Mouse (Mus musculus) neural tube, embryonic 13.5 days (tissue): ENCODE measurements around the gene Lsp1. TPM values are rescaled to one million over a fixed set of nuclear protein-coding genes. Genes with fewer than 3 reads are reported as not detected.

ENCODE experiments used
- ATAC-seq: fragments of 200-750 bp; cut with Nextera tagmentation; 2 replicates; pipeline ENCODE4 v1.8.0; 2017; ENCODE audit warnings: low read depth, mild to moderate bottlenecking, moderate TSS enrichment, moderate library complexity
- H3K27ac ChIP-seq: fragments of 300-500 bp; sonication (generic); replicated peaks from 2 replicates; pipeline ENCODE4 v1.5.1; 2015; ENCODE audit warnings: moderate library complexity, mild to moderate bottlenecking, inconsistent platforms
- H3K27me3 ChIP-seq: fragments of 300-500 bp; sonication (generic); 2 replicates; pipeline ENCODE4 v1.6.1; 2015; ENCODE audit warnings: mild to moderate bottlenecking, inconsistent platforms
- H3K36me3 ChIP-seq: fragments of 300-500 bp; sonication (generic); 2 replicates; pipeline ENCODE4 v1.6.1; 2015; ENCODE audit warnings: mild to moderate bottlenecking, inconsistent platforms
- H3K4me1 ChIP-seq: fragments of 300-500 bp; sonication (generic); replicated peaks from 2 replicates; pipeline ENCODE4 v1.6.1; 2015; ENCODE audit warnings: inconsistent platforms
- H3K4me2 ChIP-seq: fragments of 300-500 bp; sonication (generic); 2 replicates; pipeline ENCODE4 v1.6.1; 2015; ENCODE audit warnings: inconsistent platforms, mild to moderate bottlenecking, moderate library complexity
- H3K4me3 ChIP-seq: fragments of 300-500 bp; sonication (generic); 2 replicates; pipeline ENCODE4 v1.5.1; 2015; ENCODE audit warnings: mild to moderate bottlenecking, inconsistent platforms
- H3K9ac ChIP-seq: fragments of 300-500 bp; sonication (generic); 2 replicates; pipeline ENCODE4 v1.6.1; 2015; ENCODE audit warnings: moderate library complexity, mild to moderate bottlenecking, inconsistent platforms
- H3K9me3 ChIP-seq: fragments of 300-500 bp; sonication (generic); 2 replicates; pipeline ENCODE4 v1.6.1; 2016; ENCODE audit warnings: inconsistent platforms
- WGBS: fragments of 180-500 bp; shearing (Covaris S2); methylation state at CpG from one replicate; pipeline ENCODE4 v1.1.7; 2015; 5-methylcytosine and 5-hydroxymethylcytosine counted together
- polyA plus RNA-seq: library from polyadenylated mRNA; unstranded; fragments of >200 nt; fragmentation: Nextera tagmentation; extraction: Ambion mirVana; gene quantifications from 2 replicates; pipeline ENCODE4 v1.2.1, GENCODE M21; 2015

Lsp1 gene
- polyA plus RNA-seq, 1 experiment from 2014 or later, result 9.3 TPM

GRCm38 (mm10) chr7:142533059-142533855 lies 72.6 kb downstream of the Lsp1 start:
- Histone ChIP-seq H3K9ac (peak overlapping the region; percentile 85), H3K4me2 (peak overlapping the region; percentile 75), H3K9me3 (no peaks in the 10 kb centered on the region), H3K36me3 (peaks cover 7% of the 10 kb centered on the region; the same call in 1 of the 2 replicates), H3K4me1 (peaks cover 27% of the 10 kb centered on the region), H3K27ac (peak overlapping the region; percentile 80), H3K4me3 (peak overlapping the region; percentile 77), H3K27me3 (peaks cover 6% of the 10 kb centered on the region; the same call in 1 of the 2 replicates)
- under 1% methylated on average over 42 of the region's 44 CpGs for WGBS
- ATAC-seq, result peak; percentile 84

- 83% methylated on average over 4 of the region's 4 CpGs for WGBS
- H3K4me3 ChIP-seq, result no peak overlapping the region
- H3K4me2 ChIP-seq, result no peak overlapping the region
- H3K27me3 ChIP-seq, result no peaks in the 10 kb centered on the region
- H3K27ac ChIP-seq, result no peak overlapping the region
- peaks cover 44% of the 10 kb centered on the region for H3K4me1 ChIP-seq
- no peak overlapping the region for H3K9ac ChIP-seq
- peaks cover 7% of the 10 kb centered on the region; the same call in 1 of the 2 replicates for H3K36me3 ChIP-seq
- H3K9me3 ChIP-seq, result no peaks in the 10 kb centered on the region
- no peak for ATAC-seq
Measured at GRCm38 (mm10) chr7:142535116-142535515, 74.5 kb downstream of the Lsp1 start.

GRCm38 (mm10) chr7:142535832-142536231 lies 75.2 kb downstream of the Lsp1 start:
- Histone ChIP-seq H3K36me3 (peaks cover 10% of the 10 kb centered on the region; the same call in 1 of the 2 replicates), H3K4me2 (no peak overlapping the region), H3K9ac (no peak overlapping the region), H3K27me3 (no peaks in the 10 kb centered on the region), H3K9me3 (no peaks in the 10 kb centered on the region), H3K4me1 (peaks cover 46% of the 10 kb centered on the region), H3K4me3 (no peak overlapping the region), H3K27ac (no peak overlapping the region)
- WGBS, result 96% methylated on average over 5 of the region's 5 CpGs
- ATAC-seq, result no peak

- no peak overlapping the region for H3K4me3 ChIP-seq
- no peaks in the 10 kb centered on the region for H3K27me3 ChIP-seq
- H3K9me3 ChIP-seq, result no peaks in the 10 kb centered on the region
- H3K36me3 ChIP-seq, result peaks cover 18% of the 10 kb centered on the region; the same call in 1 of the 2 replicates
- 77% methylated on average over 5 of the region's 5 CpGs for WGBS
- H3K9ac ChIP-seq, result no peak overlapping the region
- H3K4me2 ChIP-seq, result no peak overlapping the region
- H3K27ac ChIP-seq, result peak overlapping the region; percentile 74; the same call in 1 of the 2 replicates
- no peak for ATAC-seq
- peaks cover 46% of the 10 kb centered on the region for H3K4me1 ChIP-seq
Measured at GRCm38 (mm10) chr7:142537181-142537580, 76.6 kb downstream of the Lsp1 start.

GRCm38 (mm10) chr7:142537879-142538278 lies 77.3 kb downstream of the Lsp1 start:
- Histone ChIP-seq H3K9me3 (no peaks in the 10 kb centered on the region), H3K27me3 (no peaks in the 10 kb centered on the region), H3K27ac (peak overlapping the region; percentile 79), H3K4me2 (no peak overlapping the region), H3K36me3 (peaks cover 18% of the 10 kb centered on the region; the same call in 1 of the 2 replicates), H3K4me3 (no peak overlapping the region), H3K4me1 (peaks cover 48% of the 10 kb centered on the region), H3K9ac (0 out of 2 replicates have a peak overlapping the region, but pooled peaks have one; percentile 43)
- 3% methylated on average over 6 of the region's 6 CpGs for WGBS
- 0 out of 2 replicates have a peak, but pooled peaks have one; percentile 41 for ATAC-seq

GRCm38 (mm10) chr7:142538291-142538690 lies 77.7 kb downstream of the Lsp1 start:
- ATAC-seq, result 0 out of 2 replicates have a peak, but pooled peaks have one; percentile 12
- H3K4me1 ChIP-seq, result peaks cover 52% of the 10 kb centered on the region
- peak overlapping the region; percentile 43; the same call in 1 of the 2 replicates for H3K9ac ChIP-seq
- H3K9me3 ChIP-seq, result no peaks in the 10 kb centered on the region
- H3K36me3 ChIP-seq, result peaks cover 18% of the 10 kb centered on the region; the same call in 1 of the 2 replicates
- no peak overlapping the region for H3K4me2 ChIP-seq
- H3K27me3 ChIP-seq, result no peaks in the 10 kb centered on the region
- peak overlapping the region; percentile 79 for H3K27ac ChIP-seq
- no peak overlapping the region for H3K4me3 ChIP-seq
- 16% methylated on average over 4 of the region's 4 CpGs for WGBS

- Histone ChIP-seq H3K9ac (peak overlapping the region; percentile 43; the same call in 1 of the 2 replicates), H3K4me3 (no peak overlapping the region), H3K36me3 (peaks cover 18% of the 10 kb centered on the region; the same call in 1 of the 2 replicates), H3K27me3 (no peaks in the 10 kb centered on the region), H3K4me2 (no peak overlapping the region), H3K9me3 (no peaks in the 10 kb centered on the region), H3K4me1 (peaks cover 52% of the 10 kb centered on the region), H3K27ac (peak overlapping the region; percentile 79)
- 26% methylated on average over 6 of the region's 6 CpGs for WGBS
- no peak for ATAC-seq
Measured at GRCm38 (mm10) chr7:142538766-142539165, 78.2 kb downstream of the Lsp1 start.

GRCm38 (mm10) chr7:142539828-142540227 lies 79.2 kb downstream of the Lsp1 start:
- H3K27me3 ChIP-seq, result no peaks in the 10 kb centered on the region
- H3K4me2 ChIP-seq, result no peak overlapping the region
- peaks cover 19% of the 10 kb centered on the region; the same call in 1 of the 2 replicates for H3K36me3 ChIP-seq
- peaks cover 47% of the 10 kb centered on the region for H3K4me1 ChIP-seq
- no peak overlapping the region for H3K9ac ChIP-seq
- no peak for ATAC-seq
- H3K27ac ChIP-seq, result no peak overlapping the region; the same call in 1 of the 2 replicates
- 40% methylated on average over 8 of the region's 8 CpGs for WGBS
- H3K4me3 ChIP-seq, result no peak overlapping the region
- no peaks in the 10 kb centered on the region for H3K9me3 ChIP-seq

GRCm38 (mm10) chr7:142542771-142543303 lies 82.2 kb downstream of the Lsp1 start:
- 9% methylated on average over 11 of the region's 11 CpGs for WGBS
- no peak overlapping the region for H3K4me3 ChIP-seq
- H3K9me3 ChIP-seq, result no peaks in the 10 kb centered on the region
- no peaks in the 10 kb centered on the region for H3K27me3 ChIP-seq
- peak; percentile 72 for ATAC-seq
- H3K9ac ChIP-seq, result peak overlapping the region; percentile 52; the same call in 1 of the 2 replicates
- no peak overlapping the region for H3K4me2 ChIP-seq
- peaks cover 14% of the 10 kb centered on the region; the same call in 1 of the 2 replicates for H3K36me3 ChIP-seq
- peak overlapping the region; percentile 42 for H3K27ac ChIP-seq
- H3K4me1 ChIP-seq, result peaks cover 45% of the 10 kb centered on the region

Other genes with a start within 250 kb of the Lsp1 start
- gene Gm7579, start 248.9 kb upstream of the Lsp1 start, polyA plus RNA-seq, result not detected in 2 replicates
- not detected in 2 replicates for gene Krtap5-5, start 230.8 kb upstream of the Lsp1 start, polyA plus RNA-seq
- not detected in 2 replicates for gene Gm40460, start 219.7 kb upstream of the Lsp1 start, polyA plus RNA-seq
- gene Gm2431, start 202.5 kb upstream of the Lsp1 start, polyA plus RNA-seq, result not detected in 2 replicates
- not detected in 2 replicates for gene Gm4559, start 186.4 kb upstream of the Lsp1 start, polyA plus RNA-seq
- not detected in 2 replicates for gene Krtap5-1, start 163.7 kb upstream of the Lsp1 start, polyA plus RNA-seq
- not detected in 2 replicates for gene Krtap5-4, start 157.3 kb upstream of the Lsp1 start, polyA plus RNA-seq
- gene Ifitm10, start 87.1 kb upstream of the Lsp1 start, polyA plus RNA-seq, result 2.5 and 3.0 TPM in 2 replicates
- gene Gm49369, start 78.1 kb upstream of the Lsp1 start, polyA plus RNA-seq, result 1.9 TPM in 1 of 2 replicates, not detected in the other
- 282 and 288 TPM in 2 replicates for gene Ctsd, start 72.8 kb upstream of the Lsp1 start, polyA plus RNA-seq
- gene Syt8, start 26.0 kb upstream of the Lsp1 start, polyA plus RNA-seq, result 0.39 TPM in 1 of 2 replicates, not detected in the other
- gene Tnni2, start 19.0 kb upstream of the Lsp1 start, polyA plus RNA-seq, result 2.2 and 8.9 TPM in 2 replicates
- gene Tnnt3, start 38.0 kb downstream of the Lsp1 start, polyA plus RNA-seq, result 2.4 and 8.4 TPM in 2 replicates
- gene Mrpl23, start 71.9 kb downstream of the Lsp1 start, polyA plus RNA-seq, result 14.0 and 14.8 TPM in 2 replicates
- gene Igf2, start 206.0 kb downstream of the Lsp1 start, polyA plus RNA-seq, result 203 and 254 TPM in 2 replicates
- gene Gm49394, start 209.1 kb downstream of the Lsp1 start, polyA plus RNA-seq, result not detected in 2 replicates